Mouse (Mus musculus) urinary bladder, postnatal 25 days (tissue): ENCODE data around the gene Nprl3.

ENCODE experiments used
- DNase-seq: peaks from one replicate; pipeline ENCODE4 v3.0.0; 2022; ENCODE audit warnings: low spot score

Gene Nprl3

GRCm38 (mm10) chr11:32245614-32246013, 21.9 kb downstream of the Nprl3 start:
- no peak for DNase-seq

- DNase-seq = no peak
Measured at GRCm38 (mm10) chr11:32244617-32245016, 22.9 kb downstream of the Nprl3 start.

GRCm38 (mm10) chr11:32244064-32244463, 23.4 kb downstream of the Nprl3 start:
- DNase-seq = no peak

- DNase-seq = no peak
Measured at GRCm38 (mm10) chr11:32243205-32243955, 24.1 kb downstream of the Nprl3 start.

- no peak for DNase-seq
Measured at GRCm38 (mm10) chr11:32242209-32242608, 25.3 kb downstream of the Nprl3 start.

DNA sequence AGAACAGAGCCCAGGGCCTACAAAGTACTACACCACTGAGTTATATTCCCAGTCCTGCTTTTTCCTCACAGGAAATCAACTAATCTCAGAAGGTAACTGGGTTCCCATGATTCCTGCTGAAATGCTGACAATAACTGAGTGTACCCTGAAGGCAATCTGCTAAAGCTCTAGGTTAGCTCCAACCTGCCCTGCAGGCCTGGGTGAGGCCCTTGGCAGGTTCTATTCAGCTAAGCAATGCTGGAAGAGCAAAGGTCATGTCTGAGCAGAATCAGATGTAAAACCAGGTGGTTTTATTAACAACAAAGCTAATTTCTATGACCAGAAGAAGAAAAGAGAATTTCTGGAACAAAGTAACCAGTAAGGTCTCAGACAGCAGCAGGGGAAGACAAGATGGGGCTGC, 26.1 kb downstream of the Nprl3 start:
- DNase-seq = no peak

GRCm38 (mm10) chr11:32238093-32238860, 29.2 kb downstream of the Nprl3 start:
- DNase-seq = peak; percentile 63

- no peak for DNase-seq
Measured at GRCm38 (mm10) chr11:32237411-32237795, 30.1 kb downstream of the Nprl3 start.

DNA sequence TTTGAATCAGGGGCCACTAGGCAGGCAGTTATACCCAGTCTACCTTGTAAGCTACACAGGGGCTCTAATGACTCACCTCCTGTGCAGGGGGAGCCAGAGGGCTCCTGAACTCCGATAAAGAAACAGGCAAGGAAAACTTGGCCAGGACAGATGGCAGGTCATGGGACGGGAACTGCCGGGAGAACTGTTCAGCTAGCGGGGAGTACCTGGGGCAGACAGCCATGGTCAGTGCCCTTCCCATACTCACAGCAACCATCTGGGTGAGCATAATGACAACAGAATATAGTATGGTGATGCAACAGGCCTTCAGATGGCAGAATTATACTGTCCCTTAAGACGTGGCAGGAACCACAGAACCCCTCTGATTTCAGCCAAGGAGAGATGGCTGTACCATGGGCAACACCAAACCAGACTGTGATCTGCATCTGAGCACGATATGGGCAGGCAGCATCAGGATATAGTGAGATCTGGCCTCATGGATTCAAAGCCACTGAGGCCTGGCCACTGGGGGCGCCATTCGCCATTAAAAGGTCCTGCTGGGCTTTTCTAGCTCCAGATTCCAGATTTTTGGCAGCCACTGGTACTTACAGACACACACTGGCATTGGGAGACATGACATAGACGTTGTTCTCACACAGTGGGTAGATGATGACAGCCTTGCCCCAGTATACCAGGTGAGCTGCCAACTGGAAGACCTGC, 30.6 kb downstream of the Nprl3 start:
- peak; percentile 45 for DNase-seq

- DNase-seq = no peak
Measured at GRCm38 (mm10) chr11:32236132-32236531, 31.4 kb downstream of the Nprl3 start.

- DNase-seq = no peak
Measured at GRCm38 (mm10) chr11:32235646-32236045, 31.9 kb downstream of the Nprl3 start.

DNA sequence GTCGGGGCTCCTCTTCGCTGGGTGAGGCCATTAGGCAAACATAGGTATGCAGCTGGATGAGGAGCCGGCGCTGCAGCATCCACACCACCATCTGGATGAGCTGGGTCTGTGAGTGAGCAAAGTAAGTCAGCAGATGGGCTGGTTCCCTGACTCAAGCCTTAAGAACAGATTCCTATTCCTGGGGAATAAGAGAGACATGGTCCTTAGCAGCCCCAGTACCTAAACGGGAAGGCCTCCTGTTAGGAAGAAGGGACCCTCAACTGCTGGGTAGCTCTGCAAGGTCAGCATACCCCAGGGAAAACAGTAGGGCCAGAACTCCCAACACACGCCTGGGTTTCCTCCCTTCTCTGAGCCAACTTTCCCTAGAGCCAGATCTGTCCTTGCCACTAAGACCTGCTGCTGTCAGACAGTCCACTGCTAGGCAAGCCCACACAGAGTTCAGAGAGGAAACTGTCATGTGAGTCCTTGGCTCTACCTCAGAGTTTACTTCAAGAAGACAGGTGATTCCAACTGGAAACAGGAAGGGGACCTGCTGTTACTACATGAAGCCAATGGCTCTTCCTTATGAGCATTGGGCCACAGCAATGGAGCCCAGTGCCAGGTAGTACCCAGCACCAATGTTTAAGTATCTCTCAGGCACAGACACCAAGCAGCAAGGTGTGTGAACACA, 32.6 kb downstream of the Nprl3 start:
- DNase-seq = no peak

GRCm38 (mm10) chr11:32233895-32234294, 33.6 kb downstream of the Nprl3 start:
- DNase-seq = no peak

GRCm38 (mm10) chr11:32232848-32233247, 34.7 kb downstream of the Nprl3 start:
- no peak for DNase-seq

- DNase-seq = no peak
Measured at GRCm38 (mm10) chr11:32231125-32231524, 36.4 kb downstream of the Nprl3 start.

GRCm38 (mm10) chr11:32230220-32230619, 37.3 kb downstream of the Nprl3 start:
- DNase-seq = no peak

DNA sequence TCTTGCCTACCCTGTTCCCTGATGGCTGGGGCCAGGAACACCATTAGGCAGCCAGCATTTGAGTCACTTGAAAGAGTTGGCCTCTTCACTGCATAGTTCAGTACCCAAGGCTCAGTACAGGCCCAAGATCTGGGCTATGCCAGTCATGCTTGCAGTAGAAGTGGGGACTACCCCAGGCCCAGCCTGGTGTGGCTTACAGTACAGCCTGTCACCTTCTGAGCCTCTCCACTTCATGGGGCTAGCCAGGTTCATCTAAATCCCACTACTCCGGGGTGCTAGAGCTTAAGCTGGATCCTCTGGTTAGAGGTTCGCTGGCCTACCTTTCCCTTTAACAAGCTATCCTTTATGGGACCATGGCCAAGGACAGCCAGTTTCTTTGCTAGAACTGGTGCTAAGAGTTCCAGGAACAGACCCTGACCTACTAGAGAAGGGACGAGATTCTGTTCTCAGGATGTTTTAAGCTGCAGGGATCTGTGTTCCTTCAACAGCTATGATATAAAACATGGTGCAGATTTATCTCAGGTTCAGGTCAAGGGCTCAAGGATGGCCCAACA, 39.1 kb downstream of the Nprl3 start:
- DNase-seq = no peak

- DNase-seq = no peak
Measured at GRCm38 (mm10) chr11:32227555-32227954, 40.0 kb downstream of the Nprl3 start.

GRCm38 (mm10) chr11:32227041-32227440, 40.5 kb downstream of the Nprl3 start:
- no peak for DNase-seq

- peak; percentile 90 for DNase-seq
Measured at GRCm38 (mm10) chr11:32226124-32226871, 41.2 kb downstream of the Nprl3 start, which contains the start of gene Mpg. Gene Mpg (plus strand): TSS chr11:32226505.
